Mouse (Mus musculus) forebrain, embryonic 14.5 days (tissue): ENCODE data around the gene Rcan1. TPM values are rescaled to one million over a fixed set of nuclear protein-coding genes. Genes with fewer than 3 reads are reported as not detected.

Experiments used
- ATAC-seq: fragments of 200-750 bp; cut with Nextera tagmentation; 2 replicates; pipeline ENCODE4 v1.8.0; 2017; ENCODE audit warnings: mild to moderate bottlenecking, moderate library complexity
- DNase-seq: peaks from one replicate; pipeline ENCODE4 v3.0.0-alpha.2; 2015; ENCODE audit warnings: low spot score
- H3K27ac ChIP-seq: fragments of 300-500 bp; sonication (generic); 2 replicates; pipeline ENCODE4 v1.5.1; 2014; ENCODE audit warnings: low read depth, mild to moderate bottlenecking, control low read depth, low read length, moderate library complexity
- H3K27me3 ChIP-seq: fragments of 300-500 bp; sonication (generic); replicated peaks from 2 replicates; pipeline ENCODE4 v1.6.1; 2014; ENCODE audit warnings: low read length, control low read depth, mixed read lengths; ENCODE audit not compliant: control insufficient read depth, insufficient read depth
- H3K36me3 ChIP-seq: fragments of 300-500 bp; sonication (generic); 2 replicates; pipeline ENCODE4 v1.6.1; 2014; ENCODE audit warnings: low read length, control low read depth; ENCODE audit not compliant: control insufficient read depth, insufficient read depth
- H3K4me1 ChIP-seq: fragments of 300-500 bp; sonication (generic); 2 replicates; pipeline ENCODE4 v1.6.1; 2014; ENCODE audit warnings: antibody characterized with exemption, low read length, control low read depth; ENCODE audit not compliant: control insufficient read depth, insufficient read depth
- H3K4me2 ChIP-seq: fragments of 300-500 bp; sonication (generic); 2 replicates; pipeline ENCODE4 v1.6.1; 2014; ENCODE audit warnings: mild to moderate bottlenecking, control low read depth, low read length
- H3K4me3 ChIP-seq: fragments of 300-500 bp; sonication (generic); 2 replicates; pipeline ENCODE4 v1.5.1; 2014; ENCODE audit warnings: low read depth, low read length, control low read depth
- H3K9ac ChIP-seq: fragments of 300-500 bp; sonication (generic); 2 replicates; pipeline ENCODE4 v1.6.1; 2014; ENCODE audit warnings: mild to moderate bottlenecking, low read length, control low read depth, moderate library complexity
- H3K9me3 ChIP-seq: fragments of 300-500 bp; sonication (generic); replicated peaks from 2 replicates; pipeline ENCODE4 v1.6.1; 2016; ENCODE audit warnings: low read length, control low read depth, mixed read lengths; ENCODE audit not compliant: control insufficient read depth
- WGBS: fragments of 180-500 bp; shearing (Covaris S2); extraction: QIAGEN DNeasy Blood & Tissue Kit; methylation state at CpG from one replicate; pipeline ENCODE4 v1.1.7; 2014; 5-methylcytosine and 5-hydroxymethylcytosine counted together
- polyA plus RNA-seq: library from polyadenylated mRNA; unstranded; fragments of >200 nt; fragmentation: Nextera tagmentation; extraction: Ambion mirVana; gene quantifications from 2 replicates; pipeline ENCODE4 v1.2.1, GENCODE M21; 2014

Gene Rcan1
- polyA plus RNA-seq, 1 experiment from 2014 or later, result 46.3 TPM

GRCm38 (mm10) chr16:92485436-92485835 is 14.8 kb upstream of the Rcan1 start, which contains the start of gene Clic6:
Gene Clic6 (plus strand): TSS chr16:92485736.
- Histone ChIP-seq H3K4me2 (no peak within 1 kb of the TSS), H3K27me3 (no peaks in the 10 kb centered on the region), H3K9ac (no peak within 1 kb of the TSS), H3K9me3 (no peaks in the 10 kb centered on the region), H3K4me1 (no peaks in the 10 kb centered on the region), H3K4me3 (no peak within 1 kb of the TSS), H3K36me3 (no peaks in the 10 kb centered on the region), H3K27ac (no peak within 1 kb of the TSS)
- 88% methylated on average over 5 of the region's 5 CpGs for WGBS
- no peak for ATAC-seq
- no peak for DNase-seq

GRCm38 (mm10) chr16:92478561-92479150 is 8.0 kb upstream of the Rcan1 start:
- H3K9me3 ChIP-seq, result no peaks in the 10 kb centered on the region
- H3K27ac ChIP-seq, result no peak overlapping the region
- peak overlapping the region; percentile 51 for H3K4me2 ChIP-seq
- peak overlapping the region; percentile 14; the same call in 1 of the 2 replicates for H3K9ac ChIP-seq
- H3K36me3 ChIP-seq, result no peaks in the 10 kb centered on the region
- DNase-seq (peak; percentile 83), ATAC-seq (peak; percentile 61; the same call in 1 of the 2 replicates)
- H3K4me3 ChIP-seq, result peak overlapping the region; percentile 15; the same call in 1 of the 2 replicates
- no peaks in the 10 kb centered on the region for H3K4me1 ChIP-seq
- whole genome bisulfite sequencing, result 7% methylated on average over 23 of the region's 23 CpGs
- H3K27me3 ChIP-seq, result no peaks in the 10 kb centered on the region

DNA sequence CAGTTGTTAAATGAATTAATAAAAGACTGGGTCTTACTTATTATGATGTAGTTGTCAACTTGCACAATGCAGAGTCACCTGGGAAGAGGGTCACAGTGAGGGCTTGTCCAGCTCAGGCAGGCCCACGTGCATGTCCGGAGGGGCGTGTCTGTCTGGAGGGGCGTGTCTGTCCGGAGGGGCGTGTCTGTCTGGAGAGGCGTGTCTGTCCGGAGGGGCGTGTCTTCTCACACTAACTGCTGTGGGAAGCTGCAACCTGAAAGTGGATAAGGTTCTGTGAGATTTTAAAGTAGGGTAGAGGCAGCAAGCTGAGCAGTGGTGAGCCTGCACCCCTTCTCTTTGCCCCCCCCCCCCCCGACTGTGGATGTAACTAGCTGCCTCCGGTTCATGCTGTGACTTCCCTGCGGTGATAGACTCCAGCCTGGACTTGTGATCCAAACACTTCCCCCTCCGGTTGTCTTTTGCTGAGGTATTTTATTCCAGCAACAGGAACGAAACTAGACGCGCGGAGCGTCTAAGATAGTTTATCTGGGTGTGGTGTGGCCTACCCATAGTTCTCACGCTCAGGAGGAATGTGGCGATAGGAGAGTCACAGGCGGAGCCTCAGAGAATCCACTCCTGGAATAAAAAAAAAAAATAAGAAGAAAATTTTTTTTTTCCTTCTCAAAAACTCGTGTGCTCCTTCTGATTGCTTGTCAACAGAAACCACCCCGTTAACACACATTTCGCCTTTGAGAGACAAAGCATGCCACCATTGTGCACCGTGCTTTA is 4.6 kb upstream of the Rcan1 start:
- WGBS, result 70% methylated on average over 24 of the region's 25 CpGs
- Histone ChIP-seq H3K27me3 (no peaks in the 10 kb centered on the region), H3K4me2 (no peak overlapping the region), H3K9me3 (no peaks in the 10 kb centered on the region), H3K9ac (no peak overlapping the region), H3K4me3 (no peak overlapping the region), H3K27ac (no peak overlapping the region), H3K36me3 (no peaks in the 10 kb centered on the region), H3K4me1 (no peaks in the 10 kb centered on the region)
- ATAC-seq (no peak), DNase-seq (no peak)

DNA sequence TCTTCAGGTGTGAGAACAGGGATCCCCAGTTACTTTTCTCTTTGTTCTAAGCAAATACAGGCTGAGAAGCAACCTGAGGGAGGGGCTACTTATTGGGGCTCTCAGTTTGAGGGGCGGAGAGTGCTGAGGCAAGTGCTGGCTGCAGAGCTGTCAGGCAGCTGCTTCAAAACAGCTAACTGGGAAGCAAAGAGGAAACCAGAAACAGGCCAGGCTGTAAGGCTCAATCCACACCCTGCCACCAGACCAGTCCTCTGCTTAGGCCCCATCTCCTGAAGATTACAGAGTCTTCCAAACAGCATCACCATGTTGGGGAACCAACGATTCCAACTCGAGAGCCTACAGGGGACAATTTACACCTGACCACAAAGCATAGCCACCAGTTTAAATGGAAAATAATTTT is 2.2 kb upstream of the Rcan1 start:
- H3K4me3 ChIP-seq, result no peak overlapping the region
- 87% methylated on average over 3 of the region's 3 CpGs for WGBS
- H3K9ac ChIP-seq, result no peak overlapping the region
- ATAC-seq (no peak), DNase-seq (no peak)
- no peaks in the 10 kb centered on the region for H3K4me1 ChIP-seq
- H3K9me3 ChIP-seq, result no peaks in the 10 kb centered on the region
- no peaks in the 10 kb centered on the region for H3K36me3 ChIP-seq
- no peak overlapping the region for H3K4me2 ChIP-seq
- H3K27me3 ChIP-seq, result no peaks in the 10 kb centered on the region
- no peak overlapping the region for H3K27ac ChIP-seq

GRCm38 (mm10) chr16:92468459-92468858 is 2.2 kb downstream of the Rcan1 start:
- no peak for ATAC-seq
- Histone ChIP-seq H3K27ac (no peak overlapping the region), H3K27me3 (no peaks in the 10 kb centered on the region), H3K4me2 (no peak overlapping the region), H3K36me3 (no peaks in the 10 kb centered on the region), H3K4me3 (no peak overlapping the region), H3K9me3 (no peaks in the 10 kb centered on the region), H3K9ac (no peak overlapping the region), H3K4me1 (peaks cover 14% of the 10 kb centered on the region)
- DNase-seq, result no peak
- WGBS, result 75% methylated on average over 14 of the region's 14 CpGs

- Histone ChIP-seq H3K36me3 (no peaks in the 10 kb centered on the region), H3K9me3 (no peaks in the 10 kb centered on the region), H3K4me3 (no peak overlapping the region), H3K27me3 (no peaks in the 10 kb centered on the region), H3K4me2 (no peak overlapping the region), H3K4me1 (peaks cover 14% of the 10 kb centered on the region), H3K9ac (no peak overlapping the region), H3K27ac (no peak overlapping the region)
- 70% methylated on average over 5 of the region's 5 CpGs for WGBS
- no peak for DNase-seq
- no peak for ATAC-seq
Observed at GRCm38 (mm10) chr16:92467041-92467440, 3.6 kb downstream of the Rcan1 start.

DNA sequence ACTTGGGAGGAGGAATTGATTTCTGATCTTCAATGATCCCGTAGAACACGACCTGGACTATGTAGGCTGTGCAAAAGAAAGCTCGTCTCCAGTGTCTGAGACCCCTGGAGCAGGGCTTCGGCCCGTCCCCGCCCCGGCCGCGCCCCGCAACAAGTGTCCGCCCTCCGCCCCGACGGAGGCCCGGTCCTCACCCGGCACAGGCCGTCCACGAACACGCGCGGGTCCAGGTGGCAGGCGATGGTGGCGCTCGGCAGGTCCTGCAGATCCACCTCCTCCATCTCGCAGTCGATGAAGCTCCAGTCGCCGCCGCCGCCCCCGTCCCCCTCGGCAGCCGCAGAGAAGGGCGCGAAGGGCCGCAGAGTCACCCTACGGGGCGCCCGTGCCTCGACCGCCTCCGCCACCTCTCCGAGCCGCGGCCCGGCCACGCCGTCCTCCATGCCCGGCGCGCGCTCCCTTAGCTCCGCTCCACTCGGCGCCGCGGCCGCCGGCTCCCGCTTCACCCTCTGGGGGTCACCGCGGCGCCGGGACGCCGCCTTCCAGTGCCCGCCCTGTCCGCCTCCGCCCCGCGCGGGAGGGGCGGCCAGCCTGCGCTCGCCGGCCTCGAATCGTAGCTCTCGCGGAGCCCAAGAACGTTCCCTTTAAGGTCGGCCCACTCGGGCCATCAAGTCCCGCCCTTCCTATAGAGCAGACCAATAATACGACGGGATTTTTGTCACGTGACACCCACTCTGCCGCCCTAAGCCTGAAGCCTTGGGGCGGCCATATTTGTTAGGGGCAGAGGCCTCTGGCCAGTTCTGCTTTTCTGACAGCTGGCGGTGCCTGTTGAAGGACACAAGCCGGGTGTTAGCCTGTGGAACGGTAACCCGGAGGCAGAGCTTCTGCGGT is 4.8 kb downstream of the Rcan1 start:
- under 1% methylated on average over 90 of the region's 94 CpGs for WGBS

GRCm38 (mm10) chr16:92465226-92465625 is 5.4 kb downstream of the Rcan1 start:
- no peak for ATAC-seq
- peak; percentile 52 for DNase-seq
- H3K27ac ChIP-seq, result no peak overlapping the region

More for the DNA sequence above, 4.8 kb downstream of the Rcan1 start:
- Histone ChIP-seq H3K4me1 (peaks cover 14% of the 10 kb centered on the region), H3K9ac (peak overlapping the region; percentile 82), H3K4me3 (peak overlapping the region; percentile 81), H3K27ac (peak overlapping the region; percentile 59), H3K36me3 (no peaks in the 10 kb centered on the region), H3K27me3 (no peaks in the 10 kb centered on the region), H3K9me3 (no peaks in the 10 kb centered on the region), H3K4me2 (peak overlapping the region; percentile 83)
- peak; percentile 99 for ATAC-seq
- peak; percentile 99 for DNase-seq

More at GRCm38 (mm10) chr16:92465226-92465625, 5.4 kb downstream of the Rcan1 start:
- peaks cover 14% of the 10 kb centered on the region for H3K4me1 ChIP-seq
- H3K27me3 ChIP-seq, result no peaks in the 10 kb centered on the region
- H3K4me2 ChIP-seq, result peak overlapping the region; percentile 83
- 1% methylated on average over 10 of the region's 10 CpGs for WGBS
- H3K9ac ChIP-seq, result peak overlapping the region; percentile 82
- H3K9me3 ChIP-seq, result no peaks in the 10 kb centered on the region
- peak overlapping the region; percentile 81 for H3K4me3 ChIP-seq
- no peaks in the 10 kb centered on the region for H3K36me3 ChIP-seq
